Mouse (Mus musculus): ENCODE data around the gene Pias4. TPM values are rescaled to one million over a fixed set of nuclear protein-coding genes. Genes with fewer than 3 reads are reported as not detected.

Gene Pias4
- polyA plus RNA-seq, 1 experiment from 2014 or later = 49.7 TPM

GRCm38 (mm10) chr10:81165118-81165517 is 2.6 kb downstream of the Pias4 start:
- H3K9me3 ChIP-seq (replicated peaks; ENCODE audit: control insufficient read depth, low read length, poor library complexity, severe bottlenecking) = no peaks in the 10 kb centered on the region
- H3K36me3 ChIP-seq (ENCODE audit: control insufficient read depth, insufficient read depth, low read length) = peaks cover 6% of the 10 kb centered on the region
- no peak overlapping the region for H3K4me3 ChIP-seq (ENCODE audit: low read depth, low read length)
- H3K4me2 ChIP-seq (ENCODE audit: low read length) = no peak overlapping the region
- H3K27ac ChIP-seq (ENCODE audit: low read length) = no peak overlapping the region
- H3K4me1 ChIP-seq (ENCODE audit: control insufficient read depth, insufficient read depth, low read length) = peaks cover 24% of the 10 kb centered on the region
- no peak overlapping the region for H3K9ac ChIP-seq (ENCODE audit: low read depth, low read length)
- WGBS = 85% methylated on average over 8 of the region's 8 CpGs
- ATAC-seq = no peak
- H3K27me3 ChIP-seq (ENCODE audit: control insufficient read depth, insufficient read depth, low read depth, low read length) = no peaks in the 10 kb centered on the region

GRCm38 (mm10) chr10:81162318-81162652 is 5.4 kb downstream of the Pias4 start:
- peaks cover 11% of the 10 kb centered on the region for H3K36me3 ChIP-seq (ENCODE audit: control insufficient read depth, insufficient read depth, low read length)
- ATAC-seq = no peak
- 79% methylated on average over 2 of the region's 2 CpGs for WGBS
- no peak overlapping the region for H3K27ac ChIP-seq (ENCODE audit: low read length)
- H3K9ac ChIP-seq (ENCODE audit: low read depth, low read length) = no peak overlapping the region
- H3K4me3 ChIP-seq (ENCODE audit: low read depth, low read length) = no peak overlapping the region
- H3K4me1 ChIP-seq (ENCODE audit: control insufficient read depth, insufficient read depth, low read length) = peaks cover 15% of the 10 kb centered on the region
- H3K27me3 ChIP-seq (ENCODE audit: control insufficient read depth, insufficient read depth, low read depth, low read length) = no peaks in the 10 kb centered on the region
- no peaks in the 10 kb centered on the region for H3K9me3 ChIP-seq (replicated peaks; ENCODE audit: control insufficient read depth, low read length, poor library complexity, severe bottlenecking)
- no peak overlapping the region for H3K4me2 ChIP-seq (ENCODE audit: low read length)

GRCm38 (mm10) chr10:81161602-81162317 is 6.0 kb downstream of the Pias4 start:
- no peak overlapping the region for H3K4me3 ChIP-seq (ENCODE audit: low read depth, low read length)
- H3K4me2 ChIP-seq (ENCODE audit: low read length) = no peak overlapping the region
- H3K4me1 ChIP-seq (ENCODE audit: control insufficient read depth, insufficient read depth, low read length) = peaks cover 12% of the 10 kb centered on the region
- no peaks in the 10 kb centered on the region for H3K9me3 ChIP-seq (replicated peaks; ENCODE audit: control insufficient read depth, low read length, poor library complexity, severe bottlenecking)
- WGBS = 88% methylated on average over 8 of the region's 8 CpGs
- no peak overlapping the region for H3K9ac ChIP-seq (ENCODE audit: low read depth, low read length)
- peaks cover 16% of the 10 kb centered on the region for H3K36me3 ChIP-seq (ENCODE audit: control insufficient read depth, insufficient read depth, low read length)
- ATAC-seq = no peak
- H3K27ac ChIP-seq (ENCODE audit: low read length) = no peak overlapping the region
- H3K27me3 ChIP-seq (ENCODE audit: control insufficient read depth, insufficient read depth, low read depth, low read length) = no peaks in the 10 kb centered on the region

- ATAC-seq = no peak
- no peak overlapping the region for H3K27ac ChIP-seq (ENCODE audit: low read length)
- no peaks in the 10 kb centered on the region for H3K9me3 ChIP-seq (replicated peaks; ENCODE audit: control insufficient read depth, low read length, poor library complexity, severe bottlenecking)
- no peak overlapping the region for H3K4me3 ChIP-seq (ENCODE audit: low read depth, low read length)
- no peaks in the 10 kb centered on the region for H3K4me1 ChIP-seq (ENCODE audit: control insufficient read depth, insufficient read depth, low read length)
- WGBS = 80% methylated on average over 6 of the region's 6 CpGs
- peaks cover 43% of the 10 kb centered on the region for H3K36me3 ChIP-seq (ENCODE audit: control insufficient read depth, insufficient read depth, low read length)
- no peak overlapping the region for H3K4me2 ChIP-seq (ENCODE audit: low read length)
- H3K27me3 ChIP-seq (ENCODE audit: control insufficient read depth, insufficient read depth, low read depth, low read length) = no peaks in the 10 kb centered on the region
- H3K9ac ChIP-seq (ENCODE audit: low read depth, low read length) = no peak overlapping the region
Observed at GRCm38 (mm10) chr10:81154736-81155135, 13.0 kb downstream of the Pias4 start.

- no peak for ATAC-seq
- Histone ChIP-seq H3K4me2 (ENCODE audit: low read length) (no peak overlapping the region), H3K9me3 (replicated peaks; ENCODE audit: control insufficient read depth, low read length, poor library complexity, severe bottlenecking) (no peaks in the 10 kb centered on the region), H3K4me3 (ENCODE audit: low read depth, low read length) (no peak overlapping the region), H3K27ac (ENCODE audit: low read length) (no peak overlapping the region), H3K27me3 (ENCODE audit: control insufficient read depth, insufficient read depth, low read depth, low read length) (no peaks in the 10 kb centered on the region), H3K9ac (ENCODE audit: low read depth, low read length) (no peak overlapping the region), H3K36me3 (ENCODE audit: control insufficient read depth, insufficient read depth, low read length) (peaks cover 45% of the 10 kb centered on the region), H3K4me1 (ENCODE audit: control insufficient read depth, insufficient read depth, low read length) (no peaks in the 10 kb centered on the region)
- WGBS = 95% methylated on average over 11 of the region's 12 CpGs
Observed at GRCm38 (mm10) chr10:81154313-81154712, 13.4 kb downstream of the Pias4 start.

GRCm38 (mm10) chr10:81152609-81153008 is 15.1 kb downstream of the Pias4 start:
- Histone ChIP-seq H3K36me3 (ENCODE audit: control insufficient read depth, insufficient read depth, low read length) (peaks cover 56% of the 10 kb centered on the region), H3K27me3 (ENCODE audit: control insufficient read depth, insufficient read depth, low read depth, low read length) (no peaks in the 10 kb centered on the region), H3K4me2 (ENCODE audit: low read length) (no peak overlapping the region), H3K4me3 (ENCODE audit: low read depth, low read length) (no peak overlapping the region), H3K4me1 (ENCODE audit: control insufficient read depth, insufficient read depth, low read length) (no peaks in the 10 kb centered on the region), H3K9ac (ENCODE audit: low read depth, low read length) (no peak overlapping the region), H3K27ac (ENCODE audit: low read length) (no peak overlapping the region), H3K9me3 (replicated peaks; ENCODE audit: control insufficient read depth, low read length, poor library complexity, severe bottlenecking) (no peaks in the 10 kb centered on the region)
- ATAC-seq = no peak
- 82% methylated on average over 12 of the region's 12 CpGs for WGBS

- H3K36me3 ChIP-seq (ENCODE audit: control insufficient read depth, insufficient read depth, low read length) = peaks cover 56% of the 10 kb centered on the region
- no peak for ATAC-seq
- no peaks in the 10 kb centered on the region for H3K9me3 ChIP-seq (replicated peaks; ENCODE audit: control insufficient read depth, low read length, poor library complexity, severe bottlenecking)
- no peak overlapping the region for H3K4me2 ChIP-seq (ENCODE audit: low read length)
- no peak overlapping the region for H3K9ac ChIP-seq (ENCODE audit: low read depth, low read length)
- 77% methylated on average over 6 of the region's 6 CpGs for WGBS
- no peak overlapping the region for H3K27ac ChIP-seq (ENCODE audit: low read length)
- H3K27me3 ChIP-seq (ENCODE audit: control insufficient read depth, insufficient read depth, low read depth, low read length) = no peaks in the 10 kb centered on the region
- H3K4me1 ChIP-seq (ENCODE audit: control insufficient read depth, insufficient read depth, low read length) = no peaks in the 10 kb centered on the region
- H3K4me3 ChIP-seq (ENCODE audit: low read depth, low read length) = no peak overlapping the region
Observed at GRCm38 (mm10) chr10:81151261-81151660, 16.5 kb downstream of the Pias4 start.

- no peak overlapping the region for H3K27ac ChIP-seq (ENCODE audit: low read length)
- peaks cover 5% of the 10 kb centered on the region for H3K4me1 ChIP-seq (ENCODE audit: control insufficient read depth, insufficient read depth, low read length)
- WGBS = 80% methylated on average over 2 of the region's 4 CpGs
- no peak overlapping the region for H3K9ac ChIP-seq (ENCODE audit: low read depth, low read length)
- no peak overlapping the region for H3K4me2 ChIP-seq (ENCODE audit: low read length)
- ATAC-seq = no peak
- no peak overlapping the region for H3K4me3 ChIP-seq (ENCODE audit: low read depth, low read length)
- H3K27me3 ChIP-seq (ENCODE audit: control insufficient read depth, insufficient read depth, low read depth, low read length) = no peaks in the 10 kb centered on the region
- H3K36me3 ChIP-seq (ENCODE audit: control insufficient read depth, insufficient read depth, low read length) = peaks cover 52% of the 10 kb centered on the region
- H3K9me3 ChIP-seq (replicated peaks; ENCODE audit: control insufficient read depth, low read length, poor library complexity, severe bottlenecking) = no peaks in the 10 kb centered on the region
Observed at GRCm38 (mm10) chr10:81146296-81146695, 21.4 kb downstream of the Pias4 start.

- peaks cover 52% of the 10 kb centered on the region for H3K36me3 ChIP-seq (ENCODE audit: control insufficient read depth, insufficient read depth, low read length)
- no peaks in the 10 kb centered on the region for H3K9me3 ChIP-seq (replicated peaks; ENCODE audit: control insufficient read depth, low read length, poor library complexity, severe bottlenecking)
- no peak overlapping the region for H3K9ac ChIP-seq (ENCODE audit: low read depth, low read length)
- ATAC-seq = no peak
- H3K27ac ChIP-seq (ENCODE audit: low read length) = no peak overlapping the region
- no peak overlapping the region for H3K4me3 ChIP-seq (ENCODE audit: low read depth, low read length)
- WGBS = 88% methylated on average over 7 of the region's 7 CpGs
- no peak overlapping the region for H3K4me2 ChIP-seq (ENCODE audit: low read length)
- no peaks in the 10 kb centered on the region for H3K27me3 ChIP-seq (ENCODE audit: control insufficient read depth, insufficient read depth, low read depth, low read length)
- peaks cover 7% of the 10 kb centered on the region for H3K4me1 ChIP-seq (ENCODE audit: control insufficient read depth, insufficient read depth, low read length)
Observed at GRCm38 (mm10) chr10:81145778-81146177, 21.9 kb downstream of the Pias4 start.

All from midbrain, embryonic 16.5 days (tissue).